Mouse (Mus musculus) brown adipose tissue, adult 24 weeks (tissue): Measurements from ENCODE around the gene Wbp1l. TPM values are rescaled to one million over a fixed set of nuclear protein-coding genes. Genes with fewer than 3 reads are reported as not detected.

ENCODE experiments used
- H3K27ac ChIP-seq: fragments of 200-500 bp; replicated peaks from 2 replicates; pipeline ENCODE4 v1.5.1; 2012; ENCODE audit warnings: low read depth, mild to moderate bottlenecking, low read length
- H3K4me1 ChIP-seq: fragments of 200-500 bp; 2 replicates; pipeline ENCODE4 v1.6.1; 2012; ENCODE audit warnings: low read length, mixed read lengths; ENCODE audit not compliant: control insufficient read depth, insufficient read depth, insufficient read length
- H3K4me3 ChIP-seq: fragments of 200-500 bp; 2 replicates; pipeline ENCODE4 v1.5.1; 2012; ENCODE audit warnings: low read depth, mild to moderate bottlenecking, low read length, moderate library complexity; ENCODE audit not compliant: insufficient read depth
- polyA plus RNA-seq: library from polyadenylated mRNA; stranded (reverse); fragments of >200 nt; gene quantifications from 2 replicates; pipeline ENCODE4 v1.2.4, GENCODE M21; 2012; ENCODE audit not compliant: missing spikeins, insufficient read depth, insufficient read length

The Wbp1l gene
- polyA plus RNA-seq, 1 experiment: 24.4 TPM

DNA sequence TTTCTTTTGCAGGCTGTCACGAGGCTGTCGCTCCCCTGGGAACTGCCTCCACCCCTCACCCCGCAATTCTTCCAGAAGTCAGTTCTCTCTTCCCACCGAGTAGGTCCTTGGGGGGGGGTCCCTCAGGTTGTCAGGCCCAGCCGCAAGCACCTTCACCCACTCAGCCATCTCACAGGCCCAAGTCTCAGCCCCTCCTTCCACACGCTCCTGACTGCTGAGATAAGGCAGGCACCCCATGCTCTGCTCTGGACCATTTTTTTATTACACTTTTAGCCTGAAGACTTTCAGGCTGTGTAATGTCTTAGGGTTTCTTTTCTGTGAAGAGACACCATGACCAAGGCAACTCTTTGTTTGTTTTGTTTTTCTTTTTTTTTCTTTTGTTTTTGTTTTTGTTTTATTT lies 38.7 kb downstream of the Wbp1l start:
- Histone ChIP-seq H3K4me3 (no peak overlapping the region), H3K4me1 (peaks cover 34% of the 10 kb centered on the region), H3K27ac (no peak overlapping the region)

DNA sequence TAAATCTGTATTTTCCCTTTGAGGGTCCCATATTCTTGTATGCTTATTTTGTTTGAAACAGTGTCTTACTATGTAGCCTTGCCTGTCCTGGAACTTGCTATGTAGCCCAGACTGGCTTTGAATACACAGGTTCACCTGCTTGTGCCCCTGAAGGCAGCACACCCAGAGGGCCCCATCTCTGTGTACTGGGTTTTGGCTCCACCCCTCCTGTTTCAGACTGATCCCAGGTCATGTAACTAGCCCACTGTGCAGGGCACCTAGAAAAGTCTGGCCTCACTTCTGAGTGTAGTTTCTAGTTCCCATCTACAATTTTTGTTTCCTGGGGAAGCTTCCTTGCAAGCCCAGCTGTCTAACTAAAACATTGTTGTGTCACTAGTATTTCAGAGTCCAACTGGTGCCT lies 40.2 kb downstream of the Wbp1l start:
- Histone ChIP-seq H3K4me1 (peaks cover 47% of the 10 kb centered on the region), H3K4me3 (no peak overlapping the region), H3K27ac (0 out of 2 replicates have a peak overlapping the region, but pooled peaks have one; percentile 6)

DNA sequence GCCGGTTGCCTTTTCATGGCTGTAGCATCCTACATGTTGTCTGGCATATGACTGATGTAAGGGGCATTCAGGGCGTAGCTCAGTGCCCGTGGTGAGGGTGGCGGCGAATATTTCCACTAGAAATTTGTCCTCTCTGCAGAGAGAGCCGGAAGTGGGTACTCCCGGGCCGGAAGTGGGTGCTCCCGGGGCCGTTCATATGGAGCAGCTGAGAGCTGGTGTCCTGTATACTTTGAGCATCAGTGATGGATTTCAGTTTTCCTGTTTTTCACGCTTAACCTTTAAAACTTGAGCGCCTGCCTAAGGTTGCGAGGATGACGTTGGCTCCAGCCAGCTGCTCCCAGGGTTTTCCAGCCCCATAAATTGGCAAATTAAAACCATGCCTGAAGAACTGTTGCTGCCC lies 40.6 kb downstream of the Wbp1l start:
- Histone ChIP-seq H3K27ac (0 out of 2 replicates have a peak overlapping the region, but pooled peaks have one; percentile 6), H3K4me1 (peaks cover 52% of the 10 kb centered on the region), H3K4me3 (no peak overlapping the region)

DNA sequence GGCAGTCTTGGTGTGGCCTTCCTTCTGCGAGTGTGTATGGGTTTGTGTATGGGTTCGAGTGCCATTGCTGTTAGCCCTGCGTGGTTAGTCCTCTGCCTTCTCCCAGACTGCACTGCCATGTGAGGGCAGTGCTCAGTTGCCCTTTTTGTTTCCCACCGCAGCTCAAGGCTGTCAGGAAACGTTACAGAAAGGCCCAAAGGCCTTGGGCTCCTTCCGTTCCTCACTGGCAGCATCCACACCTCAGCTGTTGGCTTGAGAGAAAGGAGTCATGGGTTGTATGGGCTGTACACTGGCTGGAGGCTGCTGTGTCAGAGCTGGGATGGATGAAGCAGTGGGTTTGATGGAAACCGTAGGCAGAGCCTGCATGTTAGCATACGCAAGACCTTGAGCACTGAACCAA lies 41.9 kb downstream of the Wbp1l start:
- Histone ChIP-seq H3K27ac (no peak overlapping the region), H3K4me3 (no peak overlapping the region), H3K4me1 (peaks cover 62% of the 10 kb centered on the region)

DNA sequence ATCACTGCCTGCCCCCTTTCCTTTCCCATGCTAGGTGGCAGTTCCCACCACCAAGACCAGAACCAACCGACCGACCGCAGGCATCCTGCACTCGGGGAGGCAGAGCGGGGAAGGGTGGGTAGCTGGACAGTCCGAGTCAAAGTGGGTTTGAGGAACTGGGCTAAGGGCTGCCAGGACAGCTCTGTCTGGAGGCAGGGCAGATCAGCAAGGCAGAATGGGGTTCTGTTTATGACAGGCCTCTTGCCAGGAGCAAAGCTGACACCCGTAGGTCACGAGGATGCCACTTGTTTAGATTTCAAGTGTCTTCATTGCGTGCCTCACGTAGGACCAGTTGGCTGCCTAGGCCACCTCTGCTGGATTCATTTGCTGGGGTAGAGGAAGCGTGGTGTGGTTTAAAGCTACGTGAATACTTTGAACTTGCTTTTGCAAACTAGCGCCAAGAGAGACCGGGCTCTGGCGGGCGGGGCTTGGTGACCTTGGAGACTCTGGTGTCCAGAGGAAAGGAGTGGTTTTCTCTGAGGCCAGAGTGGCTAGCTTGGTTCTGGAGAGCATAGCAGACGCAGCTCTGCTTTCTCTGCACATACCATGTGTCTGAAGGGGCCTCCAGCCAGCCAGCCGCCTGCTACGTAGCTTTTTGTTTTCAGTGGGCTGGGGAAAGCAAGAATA lies 42.7 kb downstream of the Wbp1l start:
- Histone ChIP-seq H3K4me3 (no peak overlapping the region), H3K27ac (peak overlapping the region; percentile 87), H3K4me1 (peaks cover 60% of the 10 kb centered on the region)

DNA sequence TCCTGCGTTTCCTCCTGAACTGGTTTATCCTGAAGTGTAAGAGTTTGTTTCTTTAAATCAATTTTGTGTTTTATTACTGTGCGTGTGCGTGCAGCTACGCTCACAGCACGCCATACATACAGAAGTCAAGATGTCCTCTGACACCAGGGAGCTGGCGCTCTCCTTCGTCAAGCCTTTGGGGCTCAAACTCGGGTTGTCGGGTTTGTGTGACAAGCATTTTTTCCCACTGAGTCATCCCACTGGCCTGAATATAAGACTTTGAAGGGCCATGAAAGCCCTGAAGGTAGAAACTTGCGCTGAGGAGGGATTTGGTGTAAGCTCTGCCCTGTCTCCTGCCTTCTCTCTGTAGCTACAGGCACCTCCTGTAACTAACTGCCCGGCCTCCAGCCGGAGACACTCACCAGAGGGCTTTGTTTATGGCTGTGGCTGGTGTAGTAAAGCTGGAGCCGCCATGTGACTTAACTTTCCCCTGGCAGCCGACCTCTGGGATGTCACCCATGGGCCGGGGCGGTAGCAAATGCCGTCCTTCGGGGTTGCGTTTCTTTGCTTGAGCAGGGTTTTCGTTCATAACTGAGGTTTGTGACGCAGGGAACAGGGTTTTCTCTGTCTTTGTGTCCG lies 43.4 kb downstream of the Wbp1l start:
- Histone ChIP-seq H3K4me3 (no peak overlapping the region), H3K4me1 (peaks cover 60% of the 10 kb centered on the region), H3K27ac (peak overlapping the region; percentile 87)

DNA sequence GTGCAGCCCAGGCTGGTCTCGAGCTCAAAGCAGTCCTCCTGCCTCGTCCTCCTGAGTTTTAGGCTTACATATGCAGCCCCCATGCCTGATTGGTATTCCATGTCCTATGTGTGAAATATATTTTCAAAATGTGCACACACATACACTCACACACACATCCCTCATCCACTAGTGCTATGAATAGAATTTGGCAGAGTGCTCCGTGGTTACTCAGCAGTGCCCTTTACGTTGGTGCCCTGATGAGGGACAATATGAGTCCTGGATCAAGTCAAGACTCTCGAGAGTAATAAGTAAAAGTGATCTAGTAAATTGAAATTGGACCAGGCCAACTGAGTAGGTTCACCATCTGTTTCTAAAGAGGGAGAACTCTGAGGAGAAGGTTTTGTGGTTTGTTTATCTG lies 44.4 kb downstream of the Wbp1l start:
- Histone ChIP-seq H3K4me1 (peaks cover 60% of the 10 kb centered on the region), H3K4me3 (no peak overlapping the region), H3K27ac (peak overlapping the region; percentile 87)

DNA sequence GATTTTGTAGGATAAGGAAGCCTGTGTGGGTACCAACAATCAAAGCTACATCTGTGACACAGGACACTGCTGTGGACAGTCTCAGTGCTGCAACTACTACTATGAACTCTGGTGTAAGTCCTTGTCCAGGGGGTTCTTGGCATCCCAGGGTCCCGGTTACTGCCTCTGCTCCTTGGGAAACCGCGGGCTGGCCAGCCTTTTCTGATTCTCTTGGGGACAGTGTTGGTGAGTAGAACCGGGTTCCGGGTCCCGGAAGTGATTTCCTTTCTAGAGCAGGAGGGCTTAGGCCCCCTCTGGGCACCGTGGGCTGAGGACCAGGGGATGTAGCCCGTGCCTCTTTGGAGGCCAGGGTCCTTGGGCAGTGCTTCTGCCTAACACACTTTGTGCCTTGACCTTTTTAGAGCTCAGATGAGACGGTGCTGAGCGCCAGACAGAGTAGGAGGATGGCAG lies 45.5 kb downstream of the Wbp1l start:
- 0 out of 2 replicates have a peak overlapping the region, but pooled peaks have one; percentile 0 for H3K4me3 ChIP-seq
- peak overlapping the region; percentile 87 for H3K27ac ChIP-seq
- H3K4me1 ChIP-seq: peaks cover 58% of the 10 kb centered on the region

DNA sequence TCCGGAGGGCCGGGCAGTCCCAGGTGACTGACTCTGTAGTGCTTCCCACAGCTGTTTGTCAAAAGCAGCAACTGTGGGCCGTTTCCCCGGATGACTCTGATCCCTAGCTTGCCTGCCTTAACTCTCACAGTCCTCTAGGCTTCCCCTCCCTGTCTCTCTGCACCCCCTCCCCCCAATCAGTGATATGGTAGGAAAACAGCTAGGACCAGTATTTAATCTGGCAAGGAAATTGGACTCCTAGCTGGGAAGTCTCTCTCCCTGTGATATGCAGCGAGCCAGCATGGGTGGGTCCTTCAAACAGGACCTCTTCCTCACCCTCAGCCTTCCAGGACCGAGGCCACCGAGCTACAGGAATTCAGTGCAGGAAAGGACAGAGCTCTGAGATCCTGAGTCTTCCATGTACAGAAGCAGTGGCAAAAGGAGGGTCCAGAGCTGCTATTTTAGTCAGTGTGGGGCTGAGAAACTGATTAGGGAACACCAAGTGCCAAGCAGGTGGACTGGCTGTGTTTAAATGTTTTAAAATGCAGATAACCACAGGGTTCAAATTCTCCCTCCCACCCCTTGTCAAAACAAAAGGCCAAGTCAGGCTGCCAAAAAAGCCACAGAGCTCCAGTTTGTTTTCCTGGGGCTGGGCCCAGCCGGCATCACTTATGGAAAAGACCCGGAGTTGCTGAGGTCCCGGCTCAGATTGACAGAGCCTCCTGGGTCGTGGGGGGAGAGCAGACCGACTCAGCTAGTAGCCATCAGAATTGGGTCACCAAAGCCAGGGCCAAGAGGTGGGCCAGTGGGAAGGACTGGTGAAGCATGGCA lies 46.1 kb downstream of the Wbp1l start:
- H3K4me1 ChIP-seq: peaks cover 57% of the 10 kb centered on the region
- 0 out of 2 replicates have a peak overlapping the region, but pooled peaks have one; percentile 0 for H3K4me3 ChIP-seq
- H3K27ac ChIP-seq: peak overlapping the region; percentile 87

DNA sequence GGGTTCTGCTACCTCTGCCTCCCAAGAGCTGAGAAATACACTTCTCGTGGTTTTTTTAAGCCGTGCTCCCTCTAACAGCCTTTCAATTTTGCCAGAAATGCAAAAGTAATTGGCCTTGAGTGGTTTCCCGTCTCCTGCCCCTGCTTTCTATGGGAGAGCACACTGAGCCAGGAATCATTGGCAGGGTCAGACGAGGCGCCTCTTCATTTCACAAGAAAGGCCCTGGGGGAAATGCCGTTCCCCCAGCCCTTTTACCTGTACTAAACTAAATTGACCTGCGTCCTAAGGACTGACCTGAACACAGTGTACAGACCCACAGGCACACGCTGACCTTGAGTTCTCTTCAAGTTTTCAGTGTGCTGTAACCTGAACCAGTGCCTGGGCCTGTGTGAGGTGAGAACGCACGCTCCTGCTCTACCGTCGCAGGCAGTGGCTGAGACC lies 47.2 kb downstream of the Wbp1l start:
- H3K4me1 ChIP-seq: peaks cover 49% of the 10 kb centered on the region
- H3K4me3 ChIP-seq: peak overlapping the region; percentile 42
- peak overlapping the region; percentile 87 for H3K27ac ChIP-seq

DNA sequence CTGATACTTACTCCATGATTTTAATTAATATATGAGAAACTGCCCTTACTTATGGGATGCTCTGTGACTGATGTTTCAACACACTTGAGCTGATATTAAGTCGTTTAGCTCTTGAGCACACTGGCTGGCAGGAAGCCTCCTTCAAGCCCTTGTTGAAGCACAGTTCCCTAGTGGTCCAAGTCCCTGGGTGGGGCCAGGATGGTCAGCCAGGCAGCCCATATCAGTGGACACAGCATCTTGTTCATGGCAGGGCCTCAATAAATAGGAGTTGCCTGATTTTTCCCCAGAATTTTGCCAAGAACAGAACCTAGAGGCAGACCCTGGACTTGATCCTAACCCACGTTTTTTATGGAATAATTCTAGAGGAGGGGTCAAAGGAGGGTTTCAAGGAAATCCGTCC lies 48.4 kb downstream of the Wbp1l start:
- H3K4me3 ChIP-seq: no peak overlapping the region
- H3K27ac ChIP-seq: no peak overlapping the region
- H3K4me1 ChIP-seq: peaks cover 39% of the 10 kb centered on the region

DNA sequence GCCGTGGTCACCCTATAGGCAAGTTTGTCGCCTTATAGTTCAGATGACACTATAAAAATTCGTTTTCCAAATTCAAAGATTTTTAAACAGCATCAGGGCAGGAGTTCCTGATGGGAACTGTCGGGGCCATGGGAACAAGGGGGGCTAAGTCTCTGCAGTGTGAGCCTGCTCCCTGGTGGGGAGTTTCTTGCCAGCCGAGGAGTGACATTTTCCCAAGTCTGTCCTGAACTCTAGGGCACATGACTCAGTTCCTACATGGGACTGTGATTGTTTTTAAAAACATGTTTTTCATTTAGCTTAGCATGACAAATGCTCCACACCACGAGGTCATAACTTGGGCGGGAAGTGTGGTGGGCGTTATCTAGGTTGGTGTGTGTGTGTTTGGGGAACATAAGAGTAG lies 49.0 kb downstream of the Wbp1l start:
- Histone ChIP-seq H3K27ac (no peak overlapping the region), H3K4me3 (no peak overlapping the region), H3K4me1 (peaks cover 33% of the 10 kb centered on the region)

DNA sequence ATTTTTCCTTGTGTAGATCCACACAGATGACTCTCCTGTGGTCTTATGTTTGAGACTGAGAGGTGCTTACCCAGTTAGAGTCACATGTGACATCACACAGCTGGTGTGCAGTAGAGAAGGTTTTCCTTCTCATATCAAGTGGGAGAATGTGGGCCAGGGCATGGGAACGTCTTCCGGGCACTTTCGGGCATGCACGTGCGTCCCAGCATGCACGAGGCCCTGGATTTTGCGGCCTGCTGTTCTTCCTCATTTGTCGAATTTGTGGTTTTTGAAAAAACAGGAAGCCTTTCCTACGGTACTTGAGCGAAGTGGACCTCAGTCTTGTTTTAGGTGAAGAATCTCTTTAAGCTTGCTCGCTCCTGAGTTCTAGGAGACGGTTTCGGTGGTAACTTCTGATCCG lies 49.7 kb downstream of the Wbp1l start:
- Histone ChIP-seq H3K27ac (no peak overlapping the region), H3K4me1 (peaks cover 26% of the 10 kb centered on the region), H3K4me3 (no peak overlapping the region)

DNA sequence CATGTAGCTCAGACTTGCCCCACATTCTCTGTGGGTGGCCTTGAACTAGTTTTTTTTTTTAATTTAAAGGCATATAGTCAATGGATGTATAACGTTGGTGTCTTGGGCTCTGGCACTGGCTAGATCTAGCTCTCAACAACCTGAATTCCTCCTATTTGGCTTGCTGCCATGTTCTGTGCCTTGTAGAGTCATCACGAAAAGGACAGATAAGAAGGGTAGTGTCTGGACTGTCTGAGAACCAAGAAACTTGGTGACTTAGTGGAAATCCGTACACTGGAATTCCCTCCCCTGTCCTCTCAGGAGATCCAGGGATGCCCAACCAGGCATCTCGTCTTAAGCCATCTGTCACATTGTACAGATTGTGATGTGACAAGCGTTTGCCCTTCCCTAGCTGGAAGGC lies 54.3 kb downstream of the Wbp1l start:
- H3K27ac ChIP-seq: no peak overlapping the region
- peaks cover 2% of the 10 kb centered on the region; the same call in 1 of the 2 replicates for H3K4me1 ChIP-seq

DNA sequence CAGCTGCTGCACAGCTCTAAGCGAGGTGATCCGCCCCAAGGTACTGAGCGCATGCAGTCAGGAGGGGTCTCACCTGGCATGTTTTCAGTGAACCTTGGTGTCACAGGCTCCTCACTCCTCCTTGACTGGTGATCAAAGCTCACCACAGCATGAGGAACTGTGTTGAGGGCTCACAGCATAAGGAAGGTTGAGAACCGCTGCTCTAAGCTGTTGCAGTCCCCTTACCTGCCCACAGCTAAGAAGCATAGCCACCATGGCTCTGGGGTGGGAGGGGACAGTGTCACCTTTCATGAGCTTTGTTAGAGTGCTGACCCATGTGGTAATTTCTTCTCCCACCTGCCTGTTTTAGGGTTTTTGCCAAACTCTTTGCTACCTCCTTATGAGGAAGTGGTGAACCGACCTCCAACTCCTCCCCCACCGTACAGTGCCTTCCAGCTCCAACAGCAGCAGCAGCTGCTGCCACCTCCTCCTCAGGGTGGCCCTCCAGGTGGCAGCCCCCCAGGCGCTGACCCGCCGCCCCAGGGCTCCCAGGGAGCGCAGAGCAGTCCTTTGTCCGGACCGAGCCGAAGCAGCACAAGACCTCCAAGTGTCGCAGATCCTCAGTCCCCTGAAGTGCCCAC lies 54.8 kb downstream of the Wbp1l start:
- Histone ChIP-seq H3K4me3 (no peak overlapping the region), H3K4me1 (peaks cover 2% of the 10 kb centered on the region; the same call in 1 of the 2 replicates), H3K27ac (no peak overlapping the region)

More for the DNA sequence above, 54.3 kb downstream of the Wbp1l start:
- H3K4me3 ChIP-seq: no peak overlapping the region
